Mouse (Mus musculus): ENCODE results near the gene Unc13c.

Gene Unc13c

DNA sequence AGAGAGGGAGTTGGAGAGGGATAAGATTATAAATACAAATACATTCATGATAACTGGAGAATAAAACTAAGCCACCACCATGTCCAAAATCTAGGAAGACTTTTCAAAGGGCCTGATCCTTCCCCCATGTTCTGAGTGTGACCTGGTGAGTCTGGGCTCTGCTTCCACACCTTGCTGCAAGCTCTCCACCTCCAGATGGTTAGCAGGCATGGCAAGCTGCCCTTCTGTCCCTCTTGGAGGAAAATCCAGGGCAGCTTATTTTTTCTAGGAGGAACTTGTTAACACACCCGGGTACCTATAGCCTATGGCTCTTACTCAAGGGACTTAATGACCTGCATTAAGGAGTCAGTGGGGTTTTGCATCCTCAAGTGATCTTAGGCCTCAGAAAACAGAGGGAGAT, 364.8 kb downstream of the Unc13c start:
- DNase-seq, result peak; percentile 79

DNA sequence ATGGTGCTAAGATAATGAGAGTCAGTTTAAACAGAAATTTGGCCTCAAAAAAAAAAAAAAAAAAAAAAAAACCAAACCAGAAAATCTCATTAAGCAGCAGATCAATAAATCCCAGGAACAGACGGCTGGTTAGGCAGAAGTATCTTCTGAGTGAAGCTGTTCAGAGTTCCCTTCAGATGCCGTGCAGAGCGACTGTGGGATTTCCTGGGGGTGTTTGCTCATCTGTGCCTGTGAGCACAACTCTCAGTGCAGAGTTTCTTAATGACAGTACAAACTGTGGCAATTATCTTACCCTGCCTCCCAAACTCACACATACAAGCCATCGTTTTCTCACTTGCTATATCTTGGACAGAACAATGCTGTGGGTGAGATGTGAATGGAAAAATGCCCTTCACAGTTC, 403.2 kb downstream of the Unc13c start:
- DNase-seq, result no peak

GRCm38 (mm10) chr9:73560037-73560436, 408.7 kb downstream of the Unc13c start:
- peak; percentile 36 for DNase-seq

- DNase-seq, result peak; percentile 47
Observed at GRCm38 (mm10) chr9:73557805-73558204, 411.0 kb downstream of the Unc13c start.

- no peak for DNase-seq
Observed at GRCm38 (mm10) chr9:73555354-73555753, 413.4 kb downstream of the Unc13c start.

- DNase-seq, result no peak
Observed at GRCm38 (mm10) chr9:73472568-73472967, 496.2 kb downstream of the Unc13c start.

GRCm38 (mm10) chr9:73462027-73462426, 506.7 kb downstream of the Unc13c start:
- no peak for DNase-seq

DNA sequence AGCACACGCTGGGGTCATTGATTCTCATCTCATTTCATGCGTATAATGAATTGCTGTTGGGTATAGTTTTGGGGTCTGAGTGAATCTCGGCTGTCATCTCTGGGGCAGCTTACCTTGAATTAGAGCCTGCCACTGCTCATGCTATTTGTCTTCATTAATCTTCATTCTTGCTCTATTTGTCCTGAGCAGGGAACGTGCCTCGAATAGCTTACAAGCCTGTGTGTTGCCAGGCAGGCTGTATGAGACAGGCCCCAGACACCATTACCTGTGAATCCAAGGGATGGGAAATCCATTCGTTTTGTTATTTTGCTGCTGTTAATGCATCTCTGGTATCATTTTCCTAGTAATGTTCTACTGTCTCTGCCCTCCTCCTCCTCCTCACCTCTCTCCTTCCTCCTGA, 518.8 kb downstream of the Unc13c start:
- DNase-seq, result no peak

- DNase-seq, result no peak
Observed at GRCm38 (mm10) chr9:73449216-73449615, 519.5 kb downstream of the Unc13c start.

- DNase-seq, result no peak
Observed at GRCm38 (mm10) chr9:73431925-73432324, 536.8 kb downstream of the Unc13c start.
